Mouse (Mus musculus): ENCODE results near the gene Eps15l1. TPM values are rescaled to one million over a fixed set of nuclear protein-coding genes. Genes with fewer than 3 reads are reported as not detected.

Eps15l1 gene
- 10 to 100 TPM; 16.3 to 22.2 (median 20.9) TPM for total RNA-seq (2022)

- DNase-seq (ENCODE audit: low spot score in 2 of 2), result peak; percentile 99
Measured at GRCm38 (mm10) chr8:72421362-72422335, at the start of gene Eps15l1. Eps15l1 (minus strand) TSS chr8:72421460.

DNA sequence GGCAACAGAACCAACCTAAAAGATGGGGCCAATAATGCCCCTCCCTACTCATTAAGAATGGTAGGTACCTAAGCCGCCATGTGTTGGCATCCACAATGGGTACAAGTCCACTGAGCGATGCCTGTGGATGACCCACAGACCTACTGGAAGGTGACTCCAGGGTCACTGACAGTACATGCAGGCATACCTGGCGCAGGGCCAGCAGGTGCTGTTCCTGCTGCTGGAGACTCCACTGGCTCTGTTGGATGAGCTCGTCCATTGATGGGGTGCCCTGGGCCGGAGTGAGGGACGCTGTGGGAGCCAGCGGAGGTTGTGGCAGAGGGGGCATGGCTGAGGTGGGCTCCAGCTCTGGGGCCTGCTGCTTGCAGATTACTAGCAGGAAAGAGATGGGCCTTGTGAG, 49.4 kb upstream of the Eps15l1 start:
- DNase-seq (ENCODE audit: low spot score in 2 of 2), result no peak

DNA sequence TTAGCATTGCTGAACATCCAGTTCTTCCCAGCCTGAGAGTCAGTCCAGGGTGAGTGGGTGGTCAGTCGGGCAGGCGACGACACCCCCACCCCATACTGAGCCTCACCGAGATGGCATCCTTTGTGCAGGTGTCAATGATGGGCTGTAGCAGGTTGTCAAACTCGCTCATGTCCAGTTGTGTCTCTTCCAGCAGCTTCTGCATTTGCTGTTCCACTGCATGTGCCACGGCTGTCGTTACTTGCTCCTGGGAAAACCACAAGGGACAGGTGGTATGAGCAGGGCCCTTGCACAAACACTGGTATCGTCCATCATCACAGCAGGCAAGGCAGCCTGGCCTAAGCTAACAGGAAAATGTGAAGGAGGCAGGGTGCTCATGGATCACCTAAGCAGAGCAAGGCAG, 48.7 kb upstream of the Eps15l1 start:
- DNase-seq (ENCODE audit: low spot score in 2 of 2), result no peak

DNA sequence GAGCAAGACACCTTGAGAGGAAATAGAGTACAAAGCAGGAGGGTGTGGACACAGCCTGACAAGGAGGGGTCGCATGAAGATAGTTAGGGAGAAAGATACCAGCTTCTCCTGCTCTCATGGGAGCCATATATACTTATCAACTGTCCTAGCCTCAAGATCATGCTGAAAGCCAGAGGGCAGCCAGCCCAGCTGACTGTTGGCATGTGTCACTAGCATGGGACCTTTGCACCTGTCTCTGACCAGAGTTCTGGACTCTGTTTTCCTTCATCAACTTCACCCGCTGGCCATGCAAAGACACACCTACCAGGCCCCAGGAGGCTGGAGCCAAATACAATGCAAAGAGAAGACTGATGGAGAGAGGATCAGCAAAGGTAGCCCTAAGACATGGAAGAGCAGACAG, 48.0 kb upstream of the Eps15l1 start:
- DNase-seq (ENCODE audit: low spot score in 2 of 2), result peak in 1 of 2 experiments; percentile 22

GRCm38 (mm10) chr8:72464211-72464610, 43.0 kb upstream of the Eps15l1 start:
- no peak for DNase-seq (ENCODE audit: low spot score in 2 of 2)

DNA sequence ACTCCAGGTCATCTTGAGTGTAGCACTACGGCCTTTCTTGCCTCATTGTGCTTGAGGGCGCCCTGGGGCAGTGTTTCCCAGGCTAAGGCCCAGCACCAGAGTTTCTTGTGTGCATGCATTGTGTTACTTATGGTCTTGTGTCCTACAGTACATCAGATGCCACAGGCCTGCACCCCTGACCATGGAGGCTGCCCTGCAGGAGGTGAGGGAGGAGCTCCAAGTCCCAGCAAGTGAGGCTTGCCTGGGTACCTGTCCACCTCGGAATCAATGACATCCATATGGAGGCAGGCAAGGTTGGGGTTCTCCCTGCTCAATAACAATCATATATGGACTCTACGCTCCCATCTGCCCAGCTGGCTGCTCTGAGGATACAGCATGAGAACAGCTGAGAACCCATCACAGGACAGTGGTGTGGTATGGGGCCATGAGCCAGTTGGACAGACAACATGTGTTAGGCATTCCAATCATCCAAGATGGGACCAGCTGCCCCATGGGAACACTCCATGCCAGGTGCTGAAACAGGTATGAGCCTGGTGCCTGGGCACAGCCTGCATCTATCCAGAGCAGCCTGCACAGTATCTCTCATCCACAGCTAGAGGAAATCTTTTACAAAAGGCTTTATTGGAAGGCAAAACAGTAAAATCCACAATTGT, 38.7 kb upstream of the Eps15l1 start:
- DNase-seq (ENCODE audit: low spot score in 2 of 2), result no peak

DNA sequence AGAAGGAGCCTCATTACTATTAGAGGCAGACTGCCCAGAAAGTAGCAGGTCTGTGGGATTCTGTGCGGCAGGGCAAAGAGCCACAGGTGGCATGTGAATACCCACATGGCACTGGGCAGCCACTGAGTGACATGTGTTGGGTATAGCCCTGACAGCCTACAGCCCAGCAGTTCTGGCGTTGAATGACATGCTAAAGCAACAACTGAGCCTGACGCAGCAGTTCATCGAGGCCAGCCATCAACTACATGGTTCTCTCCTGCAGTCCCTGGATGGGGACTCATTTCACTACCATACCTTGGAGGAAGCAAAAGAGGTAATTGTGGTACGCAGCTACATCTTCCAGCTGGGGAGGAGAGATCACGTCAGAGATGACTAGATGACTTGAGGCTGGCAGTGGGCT, 37.2 kb upstream of the Eps15l1 start:
- DNase-seq (ENCODE audit: low spot score in 2 of 2), result no peak

DNA sequence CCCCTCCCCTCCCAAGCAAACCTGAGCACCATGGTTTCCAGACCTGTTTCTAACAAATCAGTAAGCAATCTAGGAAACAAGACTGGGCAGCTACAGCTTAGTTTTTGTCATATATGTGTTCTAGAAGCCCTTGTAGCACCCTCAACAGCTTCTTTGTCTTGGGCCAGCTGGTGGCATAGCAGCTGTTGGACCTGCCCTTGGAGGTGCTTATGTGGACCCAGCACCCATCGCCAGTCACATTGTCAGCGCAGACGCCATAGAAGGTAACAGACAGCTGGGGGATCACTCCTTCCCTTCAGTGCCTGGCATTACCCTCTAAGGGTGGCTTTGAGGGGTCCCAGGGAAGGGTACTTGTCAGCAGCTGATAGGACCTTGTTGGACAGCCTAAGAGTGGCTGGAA, 36.5 kb upstream of the Eps15l1 start:
- DNase-seq (ENCODE audit: low spot score in 2 of 2), result no peak

DNA sequence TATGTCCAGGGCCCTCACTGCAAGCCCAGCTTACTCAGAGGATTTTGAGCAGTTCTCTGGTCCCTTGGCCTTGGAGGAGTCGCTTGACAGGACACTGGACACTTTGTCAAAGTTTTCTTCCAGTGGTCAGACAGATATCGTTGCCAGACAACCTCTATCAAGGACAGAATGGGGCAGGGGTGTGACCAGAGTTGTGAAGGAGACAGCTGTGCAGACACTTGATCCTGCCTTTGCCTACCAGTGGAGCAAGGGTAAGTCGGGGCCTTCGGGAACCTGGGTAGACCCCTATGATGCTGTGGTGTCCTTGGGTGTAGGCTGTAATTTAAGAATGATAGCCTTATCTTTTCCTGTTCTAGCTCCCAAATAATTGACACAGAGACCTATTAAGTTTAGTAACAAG, 34.1 kb upstream of the Eps15l1 start:
- DNase-seq (ENCODE audit: low spot score in 2 of 2), result no peak

- no peak for DNase-seq (ENCODE audit: low spot score in 2 of 2)
Measured at GRCm38 (mm10) chr8:72453904-72454303, 32.6 kb upstream of the Eps15l1 start.

DNA sequence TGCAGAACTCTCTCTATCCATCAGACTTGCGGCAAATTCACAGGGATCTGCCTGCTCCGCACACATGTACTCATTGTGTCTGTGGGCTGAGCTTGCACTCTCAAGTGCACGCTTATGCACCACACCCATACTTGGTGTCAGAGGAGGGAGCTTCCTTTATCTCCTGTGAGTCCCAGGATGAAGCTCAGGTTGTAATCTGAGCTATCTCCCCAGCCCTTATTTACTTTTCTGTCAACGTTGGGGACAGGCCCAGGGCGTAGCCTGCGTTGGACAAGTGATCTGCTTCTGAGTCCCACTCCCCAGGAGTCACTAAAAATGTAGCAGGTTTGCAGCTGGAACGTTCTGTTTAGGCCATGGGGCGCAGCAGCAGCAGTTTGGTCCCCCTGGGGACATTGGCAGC, 30.3 kb upstream of the Eps15l1 start:
- DNase-seq (ENCODE audit: low spot score in 2 of 2), result no peak

DNA sequence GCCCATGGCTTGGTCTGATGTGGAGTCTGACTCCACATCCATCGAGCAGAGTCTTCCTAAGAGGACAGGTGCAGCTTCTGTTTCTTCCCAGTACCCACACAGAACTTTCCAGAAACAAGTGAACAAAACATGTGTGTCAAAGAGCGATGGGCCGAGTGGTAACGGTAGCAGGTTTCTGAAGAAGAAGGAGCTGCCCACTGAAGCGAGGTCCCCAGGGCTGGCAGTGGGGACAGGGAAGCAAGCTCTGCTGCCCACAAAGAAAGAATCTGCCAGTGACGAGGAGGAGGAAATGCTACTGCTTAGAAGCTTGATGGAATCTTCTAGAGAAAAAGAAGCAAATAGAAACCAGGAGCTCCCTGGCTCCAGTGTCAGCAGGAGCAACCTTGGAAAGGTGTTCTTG, 23.8 kb upstream of the Eps15l1 start:
- no peak for DNase-seq (ENCODE audit: low spot score in 2 of 2)

DNA sequence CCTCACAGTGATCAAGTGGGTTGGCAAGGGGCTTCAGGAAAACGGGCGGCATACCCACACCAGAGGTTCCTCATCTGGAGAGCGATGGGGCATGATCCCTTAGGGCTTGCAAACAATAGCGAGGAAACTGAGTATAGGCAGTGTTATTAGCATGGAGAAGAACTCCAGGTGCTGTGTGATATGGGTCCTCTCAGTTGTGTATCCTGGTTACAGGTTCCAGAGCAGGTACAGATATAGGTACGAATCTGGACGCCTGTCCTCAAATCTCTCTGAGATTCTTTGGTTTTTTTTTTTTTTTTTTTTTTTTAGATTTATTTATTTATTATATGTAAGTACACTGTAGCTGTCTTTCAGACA, 22.7 kb upstream of the Eps15l1 start:
- DNase-seq (ENCODE audit: low spot score in 2 of 2), result no peak

- DNase-seq (ENCODE audit: low spot score in 2 of 2), result peak; percentile 97 to 98
Measured at GRCm38 (mm10) chr8:72443338-72443993, 22.2 kb upstream of the Eps15l1 start, which contains the start of the genes Calr3 and 1700030K09Rik. Calr3 (minus strand) TSS chr8:72443870. 1700030K09Rik (plus strand) TSS chr8:72443880.

DNA sequence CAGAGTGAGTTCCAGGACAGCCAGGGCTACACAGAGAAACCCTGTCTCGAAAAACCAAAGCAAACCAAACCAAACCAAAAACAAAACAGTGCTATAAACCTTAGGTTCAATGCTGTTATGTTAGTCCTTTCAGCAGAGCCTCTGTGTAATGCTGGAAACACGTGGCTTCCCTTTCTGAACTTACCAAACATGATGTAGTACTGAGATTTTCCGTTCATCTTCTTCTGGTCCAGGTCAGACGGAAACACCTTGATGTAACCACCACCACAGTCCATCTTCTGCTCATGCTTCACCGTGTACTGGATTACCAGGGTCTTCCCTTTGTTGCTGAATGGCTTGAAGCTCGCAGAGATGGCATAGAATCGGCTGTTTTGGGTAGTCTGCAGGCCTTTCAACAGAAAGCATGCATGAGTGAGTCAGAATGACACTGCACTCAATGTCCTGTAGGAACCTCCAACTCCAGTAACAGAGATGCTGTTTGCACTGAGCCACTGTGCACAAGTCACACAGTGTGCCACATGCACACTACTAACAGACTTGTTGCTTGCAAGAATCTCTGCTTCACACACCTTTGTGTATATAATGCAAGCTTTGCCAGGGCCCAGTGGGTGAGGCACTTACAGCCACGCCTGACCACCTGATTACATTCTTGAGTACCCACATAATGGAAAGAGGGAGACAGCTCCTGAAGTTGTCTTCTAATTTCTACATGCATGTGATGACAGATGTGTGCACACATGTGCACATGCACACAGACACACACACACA, 17.2 kb upstream of the Eps15l1 start:
- no peak for DNase-seq (ENCODE audit: low spot score in 2 of 2)

DNA sequence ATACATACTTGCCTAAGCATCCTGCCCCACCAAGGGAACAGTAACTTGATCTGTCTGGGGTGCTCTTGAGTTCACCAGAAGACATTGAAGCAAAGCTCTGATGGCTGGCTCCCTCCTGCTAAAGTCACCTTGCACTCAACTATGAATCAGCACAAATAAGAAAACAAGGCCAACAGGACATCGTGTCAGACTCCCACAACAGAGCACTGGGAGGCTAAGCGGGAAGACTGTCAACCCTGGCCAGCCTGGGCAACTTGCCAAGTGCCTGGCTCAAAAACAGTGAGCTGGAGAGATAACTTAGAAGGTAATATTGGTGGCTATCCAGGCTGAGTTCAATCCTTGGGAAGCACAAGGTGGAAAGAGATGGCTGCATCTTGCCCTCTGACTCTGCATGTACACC, 13.7 kb upstream of the Eps15l1 start:
- peak in 1 of 2 experiments; percentile 41 for DNase-seq (ENCODE audit: low spot score in 2 of 2)

DNA sequence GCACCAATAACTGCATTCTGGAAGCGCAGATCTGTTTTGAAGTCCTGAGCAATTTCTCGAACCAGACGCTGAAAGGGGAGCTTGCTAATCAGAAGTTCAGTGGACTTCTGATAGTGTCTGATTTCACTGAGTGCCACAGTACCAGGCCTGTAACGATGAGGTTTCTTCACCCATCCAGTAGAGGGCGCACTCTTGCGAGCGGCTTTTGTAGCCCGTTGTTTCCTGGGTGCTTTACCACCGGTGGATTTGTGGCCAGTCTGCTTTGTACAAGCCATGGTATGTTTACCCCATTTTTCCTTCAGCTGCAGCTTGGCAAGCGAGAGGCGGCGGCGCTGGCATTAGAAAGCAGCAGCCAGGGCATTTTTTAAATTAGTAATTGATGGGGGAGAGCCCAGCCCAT, 8.4 kb upstream of the Eps15l1 start:
- no peak for DNase-seq (ENCODE audit: low spot score in 2 of 2)

DNA sequence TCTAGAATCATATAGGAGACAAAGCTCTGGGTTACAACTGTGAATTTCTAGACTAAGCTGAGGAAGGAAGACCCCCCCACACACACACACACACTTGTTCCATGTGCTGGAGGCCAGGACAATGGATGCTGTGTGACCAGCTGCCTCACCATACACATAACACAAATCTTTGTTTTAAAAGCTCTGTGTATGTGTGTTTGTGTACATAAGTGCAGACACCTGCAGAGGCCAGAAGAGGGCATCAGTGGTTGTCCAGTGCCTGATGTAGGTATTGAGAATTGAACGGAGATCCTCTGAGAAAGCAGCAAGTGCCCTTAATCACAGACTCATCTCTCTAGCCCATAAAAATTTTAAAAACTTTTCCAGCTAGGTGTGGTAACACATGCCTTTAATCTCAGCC, 1.7 kb upstream of the Eps15l1 start:
- no peak for DNase-seq (ENCODE audit: low spot score in 2 of 2)

DNA sequence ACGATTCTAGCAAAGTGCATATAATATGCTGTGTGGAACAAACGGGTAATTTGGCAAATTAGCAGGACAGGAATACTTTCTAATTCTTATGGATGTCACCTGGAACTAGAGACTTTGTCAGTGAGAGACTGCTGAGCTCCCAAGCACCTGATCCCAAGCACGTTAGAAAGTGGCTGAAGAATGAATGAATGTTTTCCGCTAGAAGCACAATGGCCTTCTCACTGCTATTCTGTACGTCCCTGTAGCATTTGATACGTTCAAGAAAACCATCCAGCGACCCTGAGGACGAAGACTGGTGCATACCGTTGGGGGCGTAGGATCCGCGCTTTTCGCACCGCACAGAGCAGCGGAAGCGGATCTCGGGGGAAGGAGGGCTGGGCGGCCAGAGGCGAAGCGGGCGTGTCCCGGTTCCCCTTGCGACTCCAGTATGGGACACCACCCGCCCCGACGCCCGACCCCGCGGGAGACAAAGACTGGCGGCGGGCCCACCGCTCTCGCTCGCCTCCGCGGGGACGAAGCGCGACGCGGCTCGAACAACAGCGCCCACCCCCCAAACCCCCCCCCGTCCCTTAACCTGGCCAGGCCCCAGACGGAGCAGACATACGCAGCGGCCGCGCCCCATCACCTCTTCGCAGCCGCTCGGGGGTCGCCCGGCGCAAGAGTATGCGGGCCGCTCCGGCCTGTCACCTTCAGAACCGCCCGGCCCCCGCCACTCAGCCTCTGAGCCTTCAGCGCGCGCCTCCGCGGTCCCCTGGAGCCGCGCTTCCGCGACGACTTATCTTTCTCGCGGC, 494 bp downstream of the Eps15l1 start:
- DNase-seq (ENCODE audit: low spot score in 2 of 2), result peak in 1 of 2 experiments; percentile 21

DNA sequence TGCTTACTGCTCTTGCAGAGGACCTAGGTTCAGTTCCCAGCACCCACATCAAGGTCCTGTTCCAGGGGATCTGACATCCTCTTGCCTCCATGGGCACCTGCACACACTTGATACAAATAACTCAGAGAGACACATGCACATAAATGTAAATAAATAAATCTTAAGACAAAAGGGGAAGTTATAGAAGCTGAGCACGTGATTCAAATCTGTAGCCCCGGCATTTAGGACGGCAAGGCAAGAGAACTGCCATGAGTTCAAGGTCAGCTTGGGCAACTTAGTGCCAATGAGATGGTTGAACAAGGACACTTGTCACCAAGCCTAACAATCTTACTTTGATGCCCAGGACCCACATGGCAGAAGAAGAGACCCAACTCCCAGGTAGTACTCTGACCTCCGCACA, 3.2 kb downstream of the Eps15l1 start:
- no peak for DNase-seq (ENCODE audit: low spot score in 2 of 2)

All from gastrocnemius, adult 8-10 months (tissue).